Comparison of ENCODE assay signal across 20 mouse cellular contexts in the genomic region with DNA sequence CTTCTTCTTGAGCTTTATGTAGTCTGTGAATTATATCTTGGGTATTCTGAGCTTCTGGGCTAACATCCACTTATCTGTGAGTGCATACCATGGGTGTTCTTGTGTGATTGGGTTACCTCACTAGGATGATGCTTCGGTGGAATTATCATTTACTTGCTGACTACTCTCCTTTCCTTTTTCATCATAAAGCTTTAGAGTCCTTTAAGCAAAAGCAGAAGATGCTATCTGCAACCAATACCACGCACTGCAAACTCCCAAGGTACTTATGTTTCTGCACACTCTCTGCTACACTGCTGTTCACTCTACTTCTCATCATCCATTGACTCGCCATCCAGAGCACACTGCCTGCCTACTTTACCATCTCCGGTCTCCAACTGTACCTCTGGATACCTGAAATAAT.
"Had no signal": no experiment of that assay in that cellular context is flagged by ENCODE, and none has a peak within 500 bp of the region (broad histone marks: within the 10 kb centered on the region; RNA-seq: fewer than 3 reads in every experiment).

No protein-coding gene starts in this region.

- H3K27me3 ChIP-seq: lung, embryonic 15.5 days; midbrain, embryonic 12.5 days; midbrain, embryonic 15.5 days; neural tube, embryonic 12.5 days; neural tube, embryonic 15.5 days had no signal

- H3K9ac ChIP-seq: lung, embryonic 15.5 days; midbrain, embryonic 12.5 days; midbrain, embryonic 15.5 days; neural tube, embryonic 12.5 days; neural tube, embryonic 15.5 days had no signal

- H3K4me2 ChIP-seq: lung, embryonic 15.5 days; midbrain, embryonic 12.5 days; midbrain, embryonic 15.5 days; neural tube, embryonic 12.5 days; neural tube, embryonic 15.5 days had no signal

- DNase-seq: kidney, adult 18-20 months; kidney, adult 9 months; kidney, postnatal 14 days; kidney, postnatal 4 days; lung, adult 18-20 months; lung, postnatal 10 days; lung, postnatal 4 days; retina, postnatal 1 day; thymus, adult 2 months; thymus, postnatal 14 days; thymus, postnatal 4 days had no signal

- H3K27ac ChIP-seq: hindbrain, postnatal 0 days; left cerebral cortex, adult 2 months; lung, embryonic 15.5 days; midbrain, embryonic 12.5 days; midbrain, embryonic 15.5 days; neural tube, embryonic 12.5 days; neural tube, embryonic 15.5 days had no signal

- H3K4me1 ChIP-seq: lung, embryonic 15.5 days; midbrain, embryonic 12.5 days; midbrain, embryonic 15.5 days; neural tube, embryonic 12.5 days; neural tube, embryonic 15.5 days had no signal

- H3K9me3 ChIP-seq: lung, embryonic 15.5 days; midbrain, embryonic 12.5 days; midbrain, embryonic 15.5 days; neural tube, embryonic 12.5 days; neural tube, embryonic 15.5 days had no signal

- H3K4me3 ChIP-seq: left cerebral cortex, adult 2 months; lung, embryonic 15.5 days; midbrain, embryonic 12.5 days; midbrain, embryonic 15.5 days; neural tube, embryonic 12.5 days; neural tube, embryonic 15.5 days had no signal

- ATAC-seq: hindbrain, postnatal 0 days; inflammation-experienced regulatory T-cells, adult 6 months; intestine, embryonic 16.5 days; midbrain, embryonic 15.5 days had no signal

- H3K36me3 ChIP-seq: midbrain, embryonic 12.5 days; midbrain, embryonic 15.5 days; neural tube, embryonic 12.5 days; neural tube, embryonic 15.5 days had no signal
